Mouse (Mus musculus) liver, embryonic 14.5 days (tissue): ENCODE data around the gene Dnaic1.

Experiments
- CTCF ChIP-seq: IDR thresholded peaks from 2 replicates; pipeline ENCODE4 v1.5.1; 2016; ENCODE audit warnings: antibody characterized with exemption, low read depth, control low read depth
- EP300 ChIP-seq: IDR thresholded peaks from 2 replicates; pipeline ENCODE4 v1.6.1; 2016; ENCODE audit warnings: antibody characterized with exemption, low read depth

- TF ChIP-seq CTCF (no peak), EP300 (no peak)
Observed at GRCm38 (mm10) chr4:41557092-41557491, 12.5 kb upstream of the Dnaic1 start.
